Mouse (Mus musculus) heart, adult 2 months (tissue): Measurements from ENCODE around the gene Zc3h12c. TPM values are rescaled to one million over a fixed set of nuclear protein-coding genes. Genes with fewer than 3 reads are reported as not detected.
A peak's percentile ranks its signal among the peaks of the same experiment; 100 is the strongest.

Experiments used
- DNase-seq, 2 experiments: peaks; one replicate each; pipeline ENCODE4 v3.0.0; 2021
- H3K27ac ChIP-seq: fragments of 200-600 bp; 2 replicates; pipeline ENCODE4 v1.8.1; 2022
- H3K27me3 ChIP-seq: fragments of 200-500 bp; 2 replicates; pipeline ENCODE4 v1.6.1; 2012; ENCODE audit warnings: mild to moderate bottlenecking, low read length, inconsistent platforms, mixed read lengths; ENCODE audit not compliant: control insufficient read depth, insufficient read depth
- H3K36me3 ChIP-seq: fragments of 200-500 bp; 2 replicates; pipeline ENCODE4 v1.6.1; 2012; ENCODE audit warnings: low read length, inconsistent platforms; ENCODE audit not compliant: control insufficient read depth, insufficient read depth
- H3K4me1 ChIP-seq: fragments of 200-500 bp; 2 replicates; pipeline ENCODE4 v1.6.1; 2011; ENCODE audit warnings: low read length; ENCODE audit not compliant: control insufficient read depth, insufficient read depth
- H3K4me3 ChIP-seq: fragments of 200-600 bp; 2 replicates; pipeline ENCODE4 v1.8.1; 2022
- H3K79me2 ChIP-seq: fragments of 200-500 bp; replicated peaks from 2 replicates; pipeline ENCODE4 v1.6.1; 2012; ENCODE audit warnings: mild to moderate bottlenecking, inconsistent platforms, low read length, moderate library complexity, mixed read lengths; ENCODE audit not compliant: control insufficient read depth, insufficient read depth
- H3K9ac ChIP-seq: fragments of 200-500 bp; 2 replicates; pipeline ENCODE4 v1.6.1; 2012; ENCODE audit warnings: low read depth, mild to moderate bottlenecking, control low read depth, inconsistent platforms, low read length, mixed read lengths
- CTCF ChIP-seq: fragments of 200-600 bp; IDR thresholded peaks from 2 replicates; pipeline ENCODE4 v1.8.1; 2022; ENCODE audit warnings: antibody characterized with exemption, mild to moderate bottlenecking, moderate library complexity
- EP300 ChIP-seq: fragments of 200-500 bp; IDR thresholded peaks from 2 replicates; pipeline ENCODE4 v1.6.1; 2011; ENCODE audit warnings: low read depth, low read length, control low read depth; ENCODE audit not compliant: insufficient read depth
- POLR2A ChIP-seq: fragments of 200-500 bp; IDR thresholded peaks from 2 replicates; pipeline ENCODE4 v1.6.1; 2011; ENCODE audit warnings: mild to moderate bottlenecking, low read depth, low read length, control low read depth; ENCODE audit not compliant: insufficient read depth
- WGBS: fragments of 180-500 bp; shearing (Covaris S2); methylation state at CpG from one replicate; pipeline ENCODE4 v1.1.7; 2018; 5-methylcytosine and 5-hydroxymethylcytosine counted together
- intact Hi-C: fragments of 180-260 bp; cut with DNase I; formaldehyde crosslinking; loops from one replicate; pipeline ENCODE4 v1.15.1; 2025
- polyA plus RNA-seq: library from polyadenylated mRNA; depleted of rRNA; stranded (reverse); fragments of >200 nt; gene quantifications from 2 replicates; pipeline ENCODE4 v1.2.3, GENCODE M21; 2012
- total RNA-seq, 2 experiments: library from RNA; stranded (reverse); gene quantifications; 2 replicates each; pipeline ENCODE4 v1.2.3; 2021

Gene Zc3h12c
- total and polyA plus RNA-seq, 3 experiments, result 2.0 to 10.1 (median 8.2) TPM

- Histone ChIP-seq H3K9ac (no peak overlapping the region), H3K79me2 (no peaks in the 10 kb centered on the region), H3K4me3 (no peak overlapping the region), H3K27me3 (no peaks in the 10 kb centered on the region), H3K27ac (no peak overlapping the region), H3K4me1 (no peaks in the 10 kb centered on the region), H3K36me3 (no peaks in the 10 kb centered on the region)
- no peak for DNase-seq
- 87% methylated on average over 6 of the region's 6 CpGs for WGBS
- intact Hi-C loops, result no loop called here
- no peak for TF ChIP-seq CTCF
- TF ChIP-seq EP300, result no peak
- no peak for TF ChIP-seq POLR2A
These were observed 62.9 kb downstream of the Zc3h12c start for GRCm38 (mm10) chr9:52105423-52105822.

GRCm38 (mm10) chr9:52104225-52104615 lies 64.2 kb downstream of the Zc3h12c start:
- Histone ChIP-seq H3K4me1 (no peaks in the 10 kb centered on the region), H3K9ac (no peak overlapping the region), H3K27me3 (no peaks in the 10 kb centered on the region), H3K27ac (no peak overlapping the region), H3K79me2 (no peaks in the 10 kb centered on the region), H3K4me3 (no peak overlapping the region), H3K36me3 (no peaks in the 10 kb centered on the region)
- TF ChIP-seq CTCF, result no peak
- TF ChIP-seq POLR2A, result no peak
- no peak for TF ChIP-seq EP300
- intact Hi-C loops, result no loop called here
- DNase-seq, result no peak
- 82% methylated on average over 8 of the region's 8 CpGs for WGBS

GRCm38 (mm10) chr9:52103448-52104224 lies 64.7 kb downstream of the Zc3h12c start:
- 83% methylated on average over 9 of the region's 9 CpGs for WGBS
- intact Hi-C loops, result no loop called here
- Histone ChIP-seq H3K36me3 (no peaks in the 10 kb centered on the region), H3K27ac (no peak overlapping the region), H3K9ac (no peak overlapping the region), H3K79me2 (no peaks in the 10 kb centered on the region), H3K27me3 (no peaks in the 10 kb centered on the region), H3K4me1 (no peaks in the 10 kb centered on the region; the same call in 1 of the 2 replicates), H3K4me3 (no peak overlapping the region)
- no peak for TF ChIP-seq POLR2A
- DNase-seq, result no peak

GRCm38 (mm10) chr9:52102060-52102844 lies 66.1 kb downstream of the Zc3h12c start:
- TF ChIP-seq POLR2A, result no peak
- no peak for TF ChIP-seq CTCF
- no peak for TF ChIP-seq EP300
- H3K9ac ChIP-seq, result no peak overlapping the region
- intact Hi-C loops, result no loop called here
- H3K4me3 ChIP-seq, result no peak overlapping the region
- WGBS, result 74% methylated on average over 13 of the region's 13 CpGs
- no peaks in the 10 kb centered on the region for H3K79me2 ChIP-seq
- H3K27ac ChIP-seq, result no peak overlapping the region
- no peaks in the 10 kb centered on the region for H3K36me3 ChIP-seq
- DNase-seq, result no peak
- H3K27me3 ChIP-seq, result no peaks in the 10 kb centered on the region
- peaks cover 1% of the 10 kb centered on the region; the same call in 1 of the 2 replicates for H3K4me1 ChIP-seq

- Histone ChIP-seq H3K36me3 (no peaks in the 10 kb centered on the region), H3K4me1 (peaks cover 3% of the 10 kb centered on the region), H3K79me2 (no peaks in the 10 kb centered on the region), H3K27me3 (no peaks in the 10 kb centered on the region), H3K4me3 (no peak overlapping the region), H3K27ac (no peak overlapping the region), H3K9ac (no peak overlapping the region)
- no peak for TF ChIP-seq EP300
- no peak for TF ChIP-seq POLR2A
- 91% methylated on average over 14 of the region's 14 CpGs for WGBS
- no peak for DNase-seq
- intact Hi-C loops, result no loop called here
These were observed 67.9 kb downstream of the Zc3h12c start for GRCm38 (mm10) chr9:52100426-52100825.

GRCm38 (mm10) chr9:52098600-52098999 lies 69.8 kb downstream of the Zc3h12c start:
- Histone ChIP-seq H3K9ac (no peak overlapping the region), H3K79me2 (no peaks in the 10 kb centered on the region), H3K4me1 (peaks cover 3% of the 10 kb centered on the region), H3K4me3 (no peak overlapping the region), H3K27ac (no peak overlapping the region), H3K36me3 (no peaks in the 10 kb centered on the region), H3K27me3 (no peaks in the 10 kb centered on the region)
- DNase-seq, result peak; percentile 77 to 86
- TF ChIP-seq CTCF (no peak; the same call in 1 of the 2 replicates), EP300 (peak; percentile 96)
- under 1% methylated on average over 7 of the region's 7 CpGs for WGBS
- intact Hi-C loops, result loop anchor here (1.0 to 10.0 kb wide), 5 partner anchors 51 to 764 kb away; partner anchors contain the start of gene Rdx
